Mouse (Mus musculus) c-Kit-positive CD71-positive TER-119-negative erythroid progenitor cells, embryonic 14.5 days (primary cell): ENCODE data around the gene Sept9.

Experiments
- DNase-seq: peaks from one replicate; pipeline ENCODE4 v3.0.0-alpha.2; 2013; ENCODE audit warnings: low read depth

Sept9 gene

GRCm38 (mm10) chr11:117199282-117200175 lies at the start of gene Sept9:
TSS of gene Sept9 (plus strand) at chr11:117199661.
- DNase-seq, result no peak

GRCm38 (mm10) chr11:117150467-117150966 lies 48.9 kb upstream of the Sept9 start:
- no peak for DNase-seq

- DNase-seq, result no peak
Observed at GRCm38 (mm10) chr11:117151461-117151860, 48.0 kb upstream of the Sept9 start.

- no peak for DNase-seq
Observed at GRCm38 (mm10) chr11:117152541-117152940, 46.9 kb upstream of the Sept9 start.

- DNase-seq, result no peak
Observed at GRCm38 (mm10) chr11:117153553-117153952, 45.9 kb upstream of the Sept9 start.

GRCm38 (mm10) chr11:117154088-117154815 lies 45.2 kb upstream of the Sept9 start:
- DNase-seq, result no peak

- DNase-seq, result peak; percentile 23
Observed at GRCm38 (mm10) chr11:117156725-117157124, 42.7 kb upstream of the Sept9 start.

- no peak for DNase-seq
Observed at GRCm38 (mm10) chr11:117158343-117158742, 41.1 kb upstream of the Sept9 start.

GRCm38 (mm10) chr11:117159257-117159945 lies 40.1 kb upstream of the Sept9 start:
- DNase-seq, result no peak

- DNase-seq, result no peak
Observed at GRCm38 (mm10) chr11:117159946-117160307, 39.5 kb upstream of the Sept9 start.

- DNase-seq, result no peak
Observed at GRCm38 (mm10) chr11:117160791-117161190, 38.7 kb upstream of the Sept9 start.

GRCm38 (mm10) chr11:117161574-117161973 lies 37.9 kb upstream of the Sept9 start:
- DNase-seq, result no peak

GRCm38 (mm10) chr11:117163098-117163497 lies 36.4 kb upstream of the Sept9 start:
- no peak for DNase-seq

- DNase-seq, result no peak
Observed at GRCm38 (mm10) chr11:117163771-117164170, 35.7 kb upstream of the Sept9 start.

- no peak for DNase-seq
Observed at GRCm38 (mm10) chr11:117168278-117169087, 31.0 kb upstream of the Sept9 start.

- DNase-seq, result no peak
Observed at GRCm38 (mm10) chr11:117169088-117169635, 30.3 kb upstream of the Sept9 start.

GRCm38 (mm10) chr11:117169801-117170565 lies 29.5 kb upstream of the Sept9 start:
- no peak for DNase-seq

- DNase-seq, result no peak
Observed at GRCm38 (mm10) chr11:117174098-117174892, 25.2 kb upstream of the Sept9 start.

GRCm38 (mm10) chr11:117174924-117175323 lies 24.5 kb upstream of the Sept9 start:
- DNase-seq, result no peak

GRCm38 (mm10) chr11:117175472-117175871 lies 24.0 kb upstream of the Sept9 start:
- DNase-seq, result no peak
